Mouse (Mus musculus) erythroblast, embryonic 14.5 days (primary cell): ENCODE measurements around the gene Wdfy3. TPM values are rescaled to one million over a fixed set of nuclear protein-coding genes. Genes with fewer than 3 reads are reported as not detected.

ENCODE experiments used
- H3K27me3 ChIP-seq: 2 replicates; pipeline ENCODE4 v1.6.1; 2012; ENCODE audit warnings: inconsistent platforms; ENCODE audit not compliant: control insufficient read depth
- H3K36me3 ChIP-seq: 2 replicates; pipeline ENCODE4 v1.6.1; 2012; ENCODE audit warnings: mild to moderate bottlenecking, inconsistent platforms; ENCODE audit not compliant: control insufficient read depth
- H3K4me1 ChIP-seq: 2 replicates; pipeline ENCODE4 v1.6.1; 2012; ENCODE audit warnings: inconsistent platforms; ENCODE audit not compliant: control insufficient read depth
- H3K4me3 ChIP-seq: replicated peaks from 2 replicates; pipeline ENCODE3; 2012; ENCODE audit warnings: moderate library complexity, mild to moderate bottlenecking, inconsistent platforms
- H3K9me3 ChIP-seq: 2 replicates; pipeline ENCODE4 v1.6.1; 2012; ENCODE audit warnings: low read length, inconsistent platforms, mixed read lengths; ENCODE audit not compliant: control insufficient read depth
- GATA1 ChIP-seq: IDR thresholded peaks from 2 replicates; pipeline ENCODE4 v1.6.1; 2012; ENCODE audit warnings: low read length, inconsistent platforms, mixed read lengths
- TAL1 ChIP-seq: IDR thresholded peaks from 3 replicates; pipeline ENCODE4 v1.6.1; 2012; ENCODE audit warnings: low read length, inconsistent platforms, mixed read lengths
- polyA plus RNA-seq: library from polyadenylated mRNA; stranded (reverse); fragments of >175 nt; gene quantifications from 2 replicates; pipeline ENCODE4 v1.2.3, GENCODE M21; 2012

The Wdfy3 gene
- polyA plus RNA-seq, 1 experiment: 0.18 TPM

DNA sequence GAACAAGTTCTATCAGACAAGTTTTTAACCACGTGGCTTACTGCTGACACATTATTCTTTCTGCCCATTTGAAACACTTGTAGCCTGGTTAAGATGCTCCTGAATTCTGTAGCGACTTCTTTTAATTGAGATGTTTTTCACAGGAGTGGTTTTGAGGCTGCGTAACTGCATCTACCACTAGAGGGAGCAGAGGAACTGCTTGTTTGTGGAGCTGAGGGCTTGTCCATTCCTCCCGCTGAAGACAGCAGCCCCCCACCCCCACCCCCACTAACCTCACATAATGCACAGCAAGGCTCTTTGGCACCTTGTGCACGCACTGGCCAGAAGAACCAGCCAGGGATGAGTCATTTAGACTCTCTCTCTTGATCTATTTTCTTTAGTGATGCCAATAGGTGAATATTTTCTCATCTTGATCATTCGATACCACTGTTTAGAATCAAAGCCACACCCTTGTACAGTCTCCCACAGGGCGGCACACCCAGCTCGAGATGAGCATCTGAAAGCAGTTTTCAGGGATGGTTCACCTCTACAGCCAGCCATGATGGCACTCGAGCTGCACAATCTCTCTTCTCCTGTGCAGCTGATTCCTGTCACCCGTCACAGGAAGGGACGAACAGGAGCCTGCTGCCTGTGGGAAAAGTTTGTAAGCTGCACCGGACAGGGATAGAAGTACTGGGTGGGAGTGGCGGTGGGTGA lies 175.8 kb downstream of the Wdfy3 start:
- Histone ChIP-seq H3K36me3 (peaks cover 75% of the 10 kb centered on the region), H3K9me3 (no peaks in the 10 kb centered on the region), H3K4me1 (no peaks in the 10 kb centered on the region), H3K4me3 (no peak overlapping the region), H3K27me3 (no peaks in the 10 kb centered on the region)
- no peak for TF ChIP-seq TAL1
- no peak for TF ChIP-seq GATA1

DNA sequence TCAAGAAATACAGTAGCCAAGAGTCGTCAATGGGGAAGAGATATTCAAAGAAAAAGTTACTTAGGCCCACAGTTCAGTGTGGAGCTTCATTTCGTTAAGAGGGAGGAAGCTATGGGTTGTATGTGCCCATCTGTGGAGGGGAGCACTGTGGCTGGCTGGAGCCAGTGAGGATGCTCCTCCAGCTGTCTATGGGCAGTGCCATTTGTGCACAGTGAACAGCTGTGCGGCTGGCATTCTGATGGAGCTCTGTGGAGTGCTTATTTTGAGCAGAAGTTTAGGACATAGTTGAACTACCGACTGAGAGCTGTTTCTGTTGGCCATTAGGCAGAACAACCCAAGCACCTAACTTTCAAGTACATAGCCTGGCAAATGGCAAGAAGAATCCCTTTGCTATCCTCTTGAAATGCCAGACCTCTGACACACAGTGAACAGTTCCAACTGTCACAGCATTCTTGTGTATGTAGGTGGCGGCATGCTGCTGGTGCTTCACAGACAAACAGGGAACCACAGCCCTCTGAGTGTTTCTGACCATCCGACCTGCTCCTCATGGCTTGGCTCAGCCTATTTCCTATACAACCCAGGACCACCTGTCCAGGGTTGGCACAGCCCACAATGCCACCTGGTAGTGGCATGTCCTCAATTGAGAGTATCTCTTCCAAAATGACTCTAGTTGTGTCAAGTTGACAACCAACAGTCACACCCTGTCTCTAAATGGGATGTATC lies 177.9 kb downstream of the Wdfy3 start:
- no peaks in the 10 kb centered on the region for H3K27me3 ChIP-seq
- TF ChIP-seq TAL1: no peak
- no peak for TF ChIP-seq GATA1
- H3K4me3 ChIP-seq: no peak overlapping the region
- no peaks in the 10 kb centered on the region for H3K4me1 ChIP-seq
- H3K9me3 ChIP-seq: no peaks in the 10 kb centered on the region
- peaks cover 81% of the 10 kb centered on the region for H3K36me3 ChIP-seq

DNA sequence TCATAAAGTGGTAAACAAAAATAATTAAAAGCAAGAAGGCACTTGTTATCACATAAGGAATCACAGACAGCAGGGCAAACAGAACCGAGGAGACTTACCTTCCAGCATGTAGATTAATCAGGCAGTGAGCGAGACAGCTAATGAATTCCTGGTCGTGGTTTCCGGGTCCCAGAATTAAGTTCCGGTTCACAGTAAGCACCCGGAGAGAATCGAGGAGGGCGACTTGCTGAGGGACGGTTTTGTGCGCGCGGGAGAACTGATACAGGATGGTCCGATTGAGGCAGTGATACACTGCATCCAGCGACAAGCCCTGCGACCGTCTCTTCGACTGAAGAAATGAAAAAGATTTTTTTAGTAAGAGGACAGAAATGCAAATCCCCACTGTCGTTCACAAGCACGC lies 181.7 kb downstream of the Wdfy3 start:
- TF ChIP-seq TAL1 (no peak), GATA1 (no peak)
- H3K9me3 ChIP-seq: no peaks in the 10 kb centered on the region
- H3K4me3 ChIP-seq: no peak overlapping the region
- H3K27me3 ChIP-seq: no peaks in the 10 kb centered on the region
- H3K36me3 ChIP-seq: peaks cover 81% of the 10 kb centered on the region
- H3K4me1 ChIP-seq: no peaks in the 10 kb centered on the region

DNA sequence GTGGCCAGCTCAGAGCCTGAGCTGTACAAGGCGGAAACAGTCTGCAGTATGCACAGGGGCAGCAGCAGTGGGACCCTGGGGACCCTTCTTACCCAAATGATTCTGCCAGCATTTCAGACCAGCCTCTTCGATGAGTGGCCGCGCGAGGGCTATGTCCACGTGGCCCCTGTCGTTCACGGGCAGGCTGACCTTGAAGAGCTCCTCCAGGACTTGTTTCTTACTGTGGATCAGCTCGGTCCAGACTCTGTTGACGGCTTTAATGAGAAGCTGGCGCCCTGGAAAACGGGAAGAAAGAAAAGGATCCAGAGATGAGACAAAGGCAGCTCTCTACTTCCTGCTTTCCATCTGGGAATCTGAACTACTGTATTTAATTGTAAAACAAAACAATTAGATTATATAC lies 184.7 kb downstream of the Wdfy3 start:
- no peaks in the 10 kb centered on the region for H3K9me3 ChIP-seq
- no peaks in the 10 kb centered on the region for H3K27me3 ChIP-seq
- peaks cover 85% of the 10 kb centered on the region for H3K36me3 ChIP-seq
- no peaks in the 10 kb centered on the region for H3K4me1 ChIP-seq
- TF ChIP-seq GATA1 (no peak), TAL1 (no peak)
- H3K4me3 ChIP-seq: no peak overlapping the region

DNA sequence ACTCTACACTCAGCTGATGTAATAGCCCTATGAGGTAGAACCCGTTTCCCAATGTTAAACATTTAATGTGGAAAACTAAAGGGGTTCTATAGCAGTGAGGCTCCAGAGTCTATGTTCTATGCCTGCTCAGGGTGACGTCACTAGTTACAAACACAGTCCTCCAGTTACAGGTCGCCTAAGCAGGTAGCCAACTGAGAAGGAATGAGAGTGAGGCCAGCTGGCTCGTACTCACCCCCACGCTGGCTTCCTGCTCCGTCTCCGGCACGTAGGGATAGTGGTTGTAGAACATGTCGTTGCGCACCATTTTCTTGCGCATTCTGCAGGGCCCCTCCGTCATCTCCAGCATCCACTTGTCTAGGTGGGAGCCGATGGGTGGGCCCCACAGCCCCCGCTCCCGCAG lies 187.5 kb downstream of the Wdfy3 start:
- peaks cover 76% of the 10 kb centered on the region for H3K36me3 ChIP-seq
- no peaks in the 10 kb centered on the region for H3K9me3 ChIP-seq
- no peaks in the 10 kb centered on the region for H3K4me1 ChIP-seq
- TF ChIP-seq GATA1 (no peak), TAL1 (no peak)
- no peaks in the 10 kb centered on the region for H3K27me3 ChIP-seq
- H3K4me3 ChIP-seq: no peak overlapping the region

DNA sequence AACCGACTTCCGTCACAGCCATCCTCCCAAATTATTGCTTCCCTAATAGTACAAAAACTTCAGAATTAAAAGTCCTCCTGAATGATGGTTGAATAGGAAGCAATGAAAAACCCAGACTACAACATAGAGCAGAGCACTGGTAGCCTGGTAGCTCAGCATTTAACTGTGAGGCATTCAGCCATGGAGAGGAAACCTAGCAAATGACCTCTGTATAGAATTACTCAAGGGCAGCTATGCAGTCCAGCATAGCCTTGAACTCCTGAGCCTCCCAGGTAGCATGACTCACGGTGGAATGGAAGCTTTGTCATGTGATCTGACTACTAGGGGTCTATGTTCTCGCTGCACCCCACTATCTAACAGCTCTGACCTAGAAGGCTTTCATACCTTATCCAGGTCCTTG lies 189.8 kb downstream of the Wdfy3 start:
- Histone ChIP-seq H3K4me3 (no peak overlapping the region), H3K27me3 (no peaks in the 10 kb centered on the region), H3K4me1 (no peaks in the 10 kb centered on the region), H3K9me3 (no peaks in the 10 kb centered on the region), H3K36me3 (peaks cover 68% of the 10 kb centered on the region)
- TF ChIP-seq TAL1 (no peak), GATA1 (no peak)

DNA sequence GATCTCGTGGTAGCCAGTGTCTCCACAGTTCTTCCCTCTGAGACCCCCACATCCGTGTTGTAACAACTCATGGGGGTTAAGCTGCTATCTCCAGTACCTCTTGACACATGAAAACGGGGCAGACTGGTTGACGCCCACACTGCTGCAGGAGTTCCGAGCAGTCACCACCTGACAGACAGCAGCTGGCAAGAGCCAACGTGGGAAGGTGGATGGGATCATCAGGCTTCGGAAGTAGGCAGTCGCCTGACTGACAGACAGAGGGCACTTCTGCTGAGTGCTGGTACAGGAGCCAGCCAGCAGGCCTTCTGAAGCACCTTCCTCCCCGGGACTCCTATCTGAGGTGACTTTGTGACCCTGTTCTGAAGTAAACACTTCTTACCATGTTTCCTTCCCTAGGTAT lies 191.3 kb downstream of the Wdfy3 start:
- peaks cover 62% of the 10 kb centered on the region for H3K36me3 ChIP-seq
- no peaks in the 10 kb centered on the region for H3K9me3 ChIP-seq
- H3K27me3 ChIP-seq: no peaks in the 10 kb centered on the region
- TF ChIP-seq TAL1 (no peak), GATA1 (no peak)
- no peak overlapping the region for H3K4me3 ChIP-seq
- no peaks in the 10 kb centered on the region for H3K4me1 ChIP-seq

DNA sequence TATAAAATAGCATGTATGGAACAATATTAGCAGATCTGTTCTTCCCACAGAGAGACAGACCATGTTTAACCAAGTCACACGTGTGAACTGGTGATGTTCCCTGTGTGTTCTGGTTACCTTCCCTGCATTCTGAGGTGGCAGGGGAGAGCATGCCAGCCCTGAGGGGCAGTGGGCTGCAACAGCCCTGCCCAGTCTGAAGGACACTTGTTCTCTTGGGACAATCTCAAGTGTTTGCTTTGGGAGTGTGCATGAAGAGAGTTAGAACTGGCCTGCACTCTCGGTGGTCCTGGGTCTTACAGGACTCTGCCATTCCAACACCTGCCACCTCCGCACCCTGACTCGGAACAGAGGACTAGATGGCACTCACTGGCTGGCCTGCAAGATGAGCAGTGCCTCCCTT lies 193.5 kb downstream of the Wdfy3 start:
- Histone ChIP-seq H3K27me3 (no peaks in the 10 kb centered on the region), H3K36me3 (peaks cover 62% of the 10 kb centered on the region), H3K4me1 (no peaks in the 10 kb centered on the region), H3K9me3 (no peaks in the 10 kb centered on the region), H3K4me3 (no peak overlapping the region)
- TF ChIP-seq GATA1 (no peak), TAL1 (no peak)

DNA sequence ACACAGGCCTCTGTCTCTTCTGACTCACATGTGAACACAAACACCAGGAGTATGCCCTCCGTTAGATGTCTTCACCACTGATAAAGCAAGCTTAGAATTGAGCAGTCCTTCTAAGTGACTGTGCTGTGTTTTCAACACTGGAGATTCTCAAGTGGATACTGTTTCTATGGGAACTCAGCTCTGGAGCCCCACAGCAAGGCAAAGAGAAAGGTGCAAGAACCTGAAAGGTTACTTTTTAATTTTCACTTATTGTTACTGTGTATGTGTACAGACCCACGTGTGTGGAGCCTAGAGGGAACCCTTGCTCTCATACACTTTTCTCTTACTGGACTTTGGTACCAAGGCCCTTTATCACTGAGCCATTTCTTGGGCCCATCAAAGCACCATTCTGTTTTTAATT lies 203.0 kb downstream of the Wdfy3 start:
- H3K27me3 ChIP-seq: no peaks in the 10 kb centered on the region
- no peak overlapping the region for H3K4me3 ChIP-seq
- H3K36me3 ChIP-seq: peaks cover 75% of the 10 kb centered on the region
- H3K4me1 ChIP-seq: no peaks in the 10 kb centered on the region
- no peak for TF ChIP-seq TAL1
- no peak for TF ChIP-seq GATA1
- H3K9me3 ChIP-seq: no peaks in the 10 kb centered on the region; the same call in 1 of the 2 replicates
